Mouse (Mus musculus): ENCODE measurements around the gene Kremen1.

The Kremen1 gene

DNA sequence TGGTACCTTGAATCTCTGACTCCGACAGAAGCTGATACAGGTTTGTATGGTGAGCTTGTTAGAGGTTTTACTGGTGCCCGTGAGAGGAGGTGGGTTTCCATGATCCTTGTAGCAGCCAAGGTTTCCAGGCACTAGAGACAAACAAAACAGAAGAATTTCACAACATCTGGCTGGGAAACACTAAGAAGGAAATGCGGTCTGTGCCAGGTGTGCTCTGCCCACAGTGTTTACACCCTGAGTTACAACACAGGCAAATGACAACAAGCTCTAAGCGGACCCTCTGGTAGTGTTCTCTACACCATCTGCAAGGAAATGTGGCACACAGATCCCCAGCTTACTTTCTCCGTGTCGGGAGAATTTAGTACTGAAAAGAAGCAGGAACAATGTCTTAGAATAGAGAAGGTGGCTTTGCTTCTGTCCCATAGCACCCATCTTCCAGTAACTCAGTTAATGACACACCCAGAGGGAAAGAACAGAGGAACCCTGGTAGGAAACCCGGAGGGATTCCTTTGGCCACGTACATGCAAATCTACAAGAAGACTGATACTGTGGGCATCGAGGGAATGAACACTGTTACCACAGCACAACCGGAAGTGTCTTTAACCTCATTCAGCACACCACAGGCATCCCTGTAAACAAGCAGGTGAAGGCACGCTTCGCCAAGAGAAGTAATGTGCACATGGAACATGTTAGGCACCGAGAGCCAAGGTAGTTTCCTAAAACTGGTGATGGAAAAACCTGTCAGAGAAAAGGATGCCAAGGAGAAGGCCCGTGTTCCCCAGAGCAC is 45.8 kb downstream of the Kremen1 start:
- no peak for DNase-seq (ENCODE audit: low spot score)

DNA sequence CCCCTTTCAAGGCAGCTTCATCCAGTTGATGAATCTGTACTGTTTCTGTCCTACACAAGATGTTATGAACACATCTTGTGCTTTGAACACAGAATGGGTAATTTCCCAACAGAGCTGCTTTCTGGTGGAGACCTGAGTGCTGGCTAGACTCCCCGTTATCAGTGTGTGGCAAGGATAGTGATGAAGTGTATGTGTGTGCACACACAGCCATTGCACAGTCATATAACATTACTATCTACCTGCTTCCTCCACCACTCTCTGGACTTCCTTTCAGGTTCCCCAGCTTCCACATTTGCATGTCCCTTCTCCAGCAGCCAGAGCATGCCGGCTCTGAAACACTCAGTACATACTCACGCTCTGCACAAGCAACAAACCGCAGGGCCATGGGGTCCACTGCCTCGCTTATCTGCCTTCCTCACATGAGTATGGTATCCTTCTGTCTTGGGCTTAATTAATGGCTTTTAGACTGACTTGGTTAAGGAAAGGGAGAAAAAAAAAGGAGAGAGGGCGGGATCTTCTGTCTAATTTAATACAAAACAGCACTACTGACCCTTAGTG is 46.8 kb downstream of the Kremen1 start:
- no peak for DNase-seq (ENCODE audit: low spot score)

DNA sequence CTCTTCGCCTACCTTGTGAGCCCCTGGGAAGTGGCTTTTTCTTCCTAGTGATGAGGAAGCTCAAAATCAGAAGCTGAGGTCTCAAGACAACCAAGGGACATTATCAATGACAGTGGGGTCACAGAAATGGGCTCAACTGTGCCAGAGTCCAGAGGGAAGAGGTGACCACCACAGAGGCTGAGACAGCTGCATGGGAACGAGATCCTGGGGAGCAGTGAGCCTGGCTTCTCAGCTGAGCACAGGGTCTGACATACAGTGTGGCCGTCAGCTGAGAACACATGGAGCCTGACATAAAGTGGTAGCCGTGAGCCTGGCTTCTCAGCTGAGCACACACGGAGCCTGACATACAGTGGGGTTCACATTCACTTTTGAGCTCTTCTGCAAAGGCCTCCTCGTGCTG is 58.3 kb downstream of the Kremen1 start:
- no peak for DNase-seq (ENCODE audit: low spot score)

DNA sequence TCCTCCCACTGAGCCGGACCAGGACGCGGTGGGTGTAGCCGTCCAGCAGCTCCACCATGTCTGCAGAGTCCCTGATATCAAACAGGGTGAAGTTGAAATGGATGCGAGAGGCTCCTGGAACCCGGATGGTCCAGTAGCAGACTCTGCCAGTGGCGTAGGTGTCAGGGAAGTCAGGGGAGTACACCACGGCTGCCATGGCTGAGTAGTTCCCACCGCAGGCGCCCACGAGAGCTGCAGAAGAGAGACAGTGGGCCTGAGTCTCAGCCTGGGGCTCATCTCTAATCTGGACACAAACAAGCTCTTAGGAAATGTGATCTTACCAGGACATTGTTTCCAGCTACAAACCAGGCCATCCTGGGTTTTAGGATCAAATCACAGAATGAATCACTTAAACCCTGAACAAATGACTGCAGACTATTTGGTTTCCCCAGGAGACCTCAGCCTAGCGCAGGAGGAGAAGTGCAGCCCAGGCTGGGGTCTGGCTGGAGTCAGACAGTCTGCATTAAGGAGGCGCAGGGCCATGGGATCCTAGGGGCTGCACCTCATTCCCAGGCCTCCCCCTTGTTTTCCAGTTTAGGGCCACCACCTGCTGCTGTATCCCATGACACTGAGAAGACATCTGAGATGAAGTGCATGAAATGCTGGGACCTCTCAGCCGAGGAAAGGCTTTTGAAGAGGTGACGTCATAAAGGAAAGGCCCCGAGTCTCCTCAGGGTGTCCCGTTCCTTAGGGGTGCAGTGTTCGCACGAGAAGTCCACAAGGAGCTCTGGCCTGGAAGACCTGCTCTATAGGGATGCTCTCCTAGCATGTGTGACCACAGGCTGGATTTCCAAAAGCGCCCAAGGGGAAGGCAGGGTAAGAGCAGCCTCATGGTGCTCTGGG is 59.3 kb downstream of the Kremen1 start:
- DNase-seq (ENCODE audit: low spot score) = no peak

DNA sequence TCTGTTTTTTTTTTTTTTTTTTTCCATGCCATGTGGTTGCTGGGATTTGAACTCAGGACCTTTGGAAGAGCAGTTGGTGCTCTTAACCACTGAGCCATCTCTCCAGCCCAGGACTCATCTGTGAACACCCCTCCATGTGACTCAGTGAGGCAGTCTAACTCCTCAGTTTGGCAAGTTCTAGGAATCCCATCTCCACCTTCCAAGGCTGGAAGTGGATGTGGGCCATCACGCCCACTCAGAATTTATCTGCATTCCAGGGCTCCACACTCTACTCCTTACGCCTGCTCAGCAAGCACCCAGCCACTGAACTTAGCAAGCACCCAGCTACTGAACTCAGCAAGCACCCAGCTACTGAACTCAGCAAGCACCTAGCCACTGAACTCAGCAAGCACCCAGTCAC is 61.5 kb downstream of the Kremen1 start:
- DNase-seq (ENCODE audit: low spot score) = no peak

DNA sequence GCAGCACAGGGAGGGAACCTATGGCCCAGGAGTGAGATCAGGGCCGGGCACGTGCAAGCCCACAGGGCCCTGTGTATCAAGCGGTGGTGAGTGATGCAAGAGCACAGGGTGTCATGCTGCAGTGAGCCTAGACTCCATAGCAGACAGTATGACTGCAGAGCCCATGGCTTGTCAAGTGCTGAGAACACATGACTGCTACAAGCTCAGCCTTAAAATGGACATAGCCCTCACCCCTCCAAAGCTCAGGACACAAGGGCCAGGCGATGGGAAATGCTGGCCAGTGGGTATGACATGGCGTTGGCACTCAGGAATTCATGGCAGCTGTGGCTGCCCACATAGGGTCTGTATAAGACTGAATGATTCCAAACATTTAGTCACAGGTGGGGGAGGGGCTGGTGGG is 64.3 kb downstream of the Kremen1 start:
- no peak for DNase-seq (ENCODE audit: low spot score)

DNA sequence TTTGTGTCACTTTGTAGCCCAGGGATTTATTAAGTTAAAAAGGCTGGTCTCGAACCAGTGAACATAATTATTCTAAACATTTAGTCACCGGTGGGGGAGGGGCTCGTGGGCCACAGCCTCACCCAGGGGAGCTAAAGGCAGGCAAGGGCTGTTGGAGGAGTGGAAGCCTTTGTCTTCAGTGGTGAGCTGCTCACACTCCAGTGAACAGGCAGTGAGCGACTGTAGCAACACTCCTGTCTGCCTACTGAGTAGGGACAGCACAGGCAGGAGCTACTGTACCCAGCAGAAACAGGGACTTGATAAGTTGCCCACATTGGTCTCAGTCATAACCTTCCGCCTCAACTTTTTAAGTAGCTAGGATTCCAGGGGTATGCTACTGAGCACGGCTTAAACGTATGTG is 64.8 kb downstream of the Kremen1 start:
- DNase-seq (ENCODE audit: low spot score) = no peak

DNA sequence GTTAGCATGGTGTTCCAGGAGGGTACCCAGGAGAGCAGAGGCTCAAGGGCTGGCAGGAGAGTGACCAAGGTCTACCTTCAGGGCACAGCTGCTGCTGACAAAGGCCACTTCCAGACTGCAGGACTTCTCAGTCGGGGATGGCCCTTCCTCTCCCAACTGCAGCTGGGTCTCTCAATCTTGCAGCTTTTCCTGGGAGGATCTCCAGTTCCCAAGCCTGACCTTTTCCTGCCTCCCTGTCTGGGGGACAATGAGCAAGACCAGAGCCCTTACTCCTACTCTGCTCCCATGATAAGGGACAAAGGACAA is 67.8 kb downstream of the Kremen1 start:
- no peak for DNase-seq (ENCODE audit: low spot score)

DNA sequence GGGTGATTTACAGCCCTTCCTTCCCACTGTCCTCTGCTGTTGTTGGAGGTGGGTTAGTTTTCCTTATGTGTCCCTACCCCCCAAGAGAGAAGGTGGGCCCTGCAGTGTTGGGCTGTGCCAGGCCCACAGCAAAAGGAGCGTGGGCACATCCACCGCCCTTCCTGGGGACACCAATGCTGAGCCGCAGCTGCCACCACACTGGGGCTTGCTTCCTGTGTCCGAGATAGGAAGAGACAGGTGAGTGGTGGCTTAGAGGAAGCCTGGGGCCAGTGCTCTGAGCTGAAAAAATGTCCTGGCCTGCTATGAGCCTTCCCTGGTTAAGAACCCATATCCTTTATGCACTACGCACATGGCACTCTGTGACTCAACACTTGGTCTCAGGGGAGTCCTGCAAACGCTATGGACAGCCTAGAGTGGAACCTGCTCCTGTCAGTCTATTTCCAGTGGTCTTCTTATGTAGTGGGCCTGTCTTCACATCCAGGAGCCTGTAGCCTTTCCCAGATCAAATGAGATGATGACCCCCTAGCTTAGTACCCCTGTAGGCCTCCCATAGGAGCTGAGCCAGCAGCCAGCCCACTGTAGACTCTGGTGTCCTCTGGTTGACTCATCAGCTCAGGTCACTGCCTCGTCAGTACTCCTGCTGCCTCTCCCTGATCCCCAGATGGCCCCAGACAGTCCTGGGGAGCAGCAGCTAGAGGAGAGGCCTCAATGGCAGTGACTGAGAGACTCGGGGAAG is 68.3 kb downstream of the Kremen1 start:
- DNase-seq (ENCODE audit: low spot score) = no peak

DNA sequence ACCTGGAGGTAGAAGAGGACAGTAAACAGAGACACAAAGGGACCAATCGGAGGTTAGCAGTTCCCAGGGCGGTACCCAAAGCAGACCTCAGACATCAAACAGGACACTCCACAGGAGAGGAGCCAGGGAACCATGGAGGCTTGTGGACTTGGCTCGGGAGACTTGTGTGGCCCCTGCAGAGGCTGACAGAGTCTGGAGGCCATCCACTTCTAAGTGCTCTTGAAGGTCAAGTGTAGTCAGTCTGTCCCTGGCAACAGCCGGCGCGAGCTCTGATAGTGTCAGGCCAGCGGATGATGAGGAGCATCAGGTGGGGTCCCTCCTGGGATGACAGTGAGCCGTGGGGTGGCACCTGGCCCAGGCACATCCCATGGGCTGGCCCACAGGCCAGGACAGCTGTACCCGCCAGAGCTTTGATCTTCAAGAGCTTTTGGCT is 69.3 kb downstream of the Kremen1 start:
- no peak for DNase-seq (ENCODE audit: low spot score)

DNA sequence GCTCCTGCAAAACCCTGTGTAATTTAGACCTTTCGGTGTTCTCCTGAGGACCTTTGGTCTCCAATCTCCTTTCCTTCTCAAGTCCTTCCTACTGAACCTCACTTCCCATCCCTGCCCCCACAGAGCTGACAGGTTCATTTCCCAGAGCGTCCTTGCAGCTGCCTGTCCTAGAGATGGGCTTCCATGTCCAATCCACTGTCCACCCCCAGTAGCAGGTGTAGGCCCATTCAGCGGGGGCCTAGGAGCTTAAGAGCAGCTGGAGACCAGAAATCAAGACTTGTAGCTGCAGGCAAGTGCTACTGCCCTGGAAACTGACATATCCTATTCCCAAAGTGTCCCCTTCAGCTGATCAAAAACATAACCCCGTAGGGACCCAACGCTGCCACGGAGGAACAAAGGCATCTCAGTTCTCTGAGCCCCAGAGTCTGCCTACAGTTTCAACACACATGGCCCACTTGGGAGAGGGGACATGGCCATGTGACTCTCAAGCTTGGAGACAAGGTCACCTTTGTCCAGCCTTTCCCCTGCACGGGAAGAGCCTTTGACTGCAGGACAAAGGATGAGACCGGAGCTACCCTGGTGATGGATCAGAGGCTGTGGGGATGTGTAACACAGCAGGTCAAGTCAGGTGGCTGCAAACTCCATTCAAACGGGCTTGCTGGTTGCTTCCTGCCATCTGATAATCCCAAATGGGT is 72.0 kb downstream of the Kremen1 start:
- no peak for DNase-seq (ENCODE audit: low spot score)

DNA sequence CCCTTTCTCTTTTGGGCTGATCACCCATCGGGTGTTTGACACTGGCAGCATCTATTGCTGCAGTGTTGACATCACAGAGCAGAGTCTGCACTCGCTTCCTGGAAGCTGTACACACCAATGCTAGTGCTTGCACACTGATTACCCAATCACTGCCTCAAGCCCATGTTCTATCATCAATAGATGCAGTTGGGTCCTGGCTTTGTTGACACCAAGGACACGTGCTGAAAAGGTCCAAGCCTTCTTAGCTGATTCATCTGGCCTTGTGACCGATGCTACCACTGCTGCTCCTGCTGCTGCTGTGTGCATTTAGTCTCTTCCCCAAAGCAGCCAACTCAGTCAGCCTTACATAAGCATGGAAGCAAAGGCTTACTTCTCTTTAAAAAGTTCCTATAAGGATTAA is 73.2 kb downstream of the Kremen1 start:
- DNase-seq (ENCODE audit: low spot score) = no peak

DNA sequence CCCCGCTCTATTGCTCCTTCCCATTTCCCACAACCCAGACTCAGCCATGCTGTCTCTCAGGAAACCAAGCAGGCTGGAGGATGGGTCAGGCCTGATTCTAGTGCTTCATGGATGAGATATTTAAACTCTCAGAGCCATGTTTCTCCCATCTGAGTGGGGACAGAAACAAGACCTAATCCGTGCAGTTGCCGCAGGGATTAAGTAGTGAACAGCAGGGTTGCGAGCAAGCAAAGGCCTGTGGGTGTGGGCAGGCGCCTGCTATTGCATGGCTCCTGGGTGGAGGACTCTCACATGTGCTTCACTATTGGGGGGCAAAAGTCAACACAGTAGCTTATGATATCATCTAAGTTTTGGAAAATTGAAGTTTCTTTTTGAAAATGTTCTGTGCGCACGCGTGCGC is 76.5 kb downstream of the Kremen1 start:
- no peak for DNase-seq (ENCODE audit: low spot score)

DNA sequence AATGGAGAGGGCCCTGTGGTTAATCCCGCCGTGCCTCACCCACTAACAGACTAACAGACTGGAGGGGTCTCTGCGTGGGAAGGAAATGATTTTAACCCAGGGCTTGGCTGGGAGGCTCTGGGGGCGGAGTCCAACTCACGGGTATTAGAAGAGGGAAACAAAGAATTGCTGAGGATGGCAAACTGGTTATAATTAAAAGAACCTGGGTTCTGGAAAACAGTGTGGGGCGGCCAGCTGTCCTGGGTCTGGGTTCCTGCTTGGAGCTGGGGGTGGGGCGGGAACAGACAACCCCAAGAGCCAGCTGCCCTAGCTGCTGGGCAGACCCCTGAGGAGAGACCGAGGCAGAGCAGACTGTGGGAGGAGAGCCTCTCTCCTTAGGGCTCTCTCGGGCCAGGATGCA is 77.1 kb downstream of the Kremen1 start:
- no peak for DNase-seq (ENCODE audit: low spot score)

DNA sequence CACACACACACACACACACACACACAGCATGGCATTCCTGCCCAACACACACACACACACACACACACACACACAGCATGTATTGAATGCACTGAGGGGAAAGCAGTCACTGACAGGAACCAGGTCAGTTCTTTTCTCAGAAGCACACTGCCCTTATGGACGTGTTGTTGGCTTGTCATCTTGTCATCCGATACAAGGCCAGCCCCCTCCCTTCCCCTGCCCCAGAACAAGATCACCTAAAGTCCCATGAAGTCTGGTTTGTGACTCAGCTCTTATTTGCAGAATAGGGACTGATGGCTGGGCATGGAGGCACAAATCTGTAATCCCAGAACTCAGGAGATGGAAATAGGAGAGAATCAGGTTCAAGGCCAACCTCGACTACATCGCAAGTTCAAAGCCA is 78.5 kb downstream of the Kremen1 start:
- DNase-seq (ENCODE audit: low spot score) = no peak

DNA sequence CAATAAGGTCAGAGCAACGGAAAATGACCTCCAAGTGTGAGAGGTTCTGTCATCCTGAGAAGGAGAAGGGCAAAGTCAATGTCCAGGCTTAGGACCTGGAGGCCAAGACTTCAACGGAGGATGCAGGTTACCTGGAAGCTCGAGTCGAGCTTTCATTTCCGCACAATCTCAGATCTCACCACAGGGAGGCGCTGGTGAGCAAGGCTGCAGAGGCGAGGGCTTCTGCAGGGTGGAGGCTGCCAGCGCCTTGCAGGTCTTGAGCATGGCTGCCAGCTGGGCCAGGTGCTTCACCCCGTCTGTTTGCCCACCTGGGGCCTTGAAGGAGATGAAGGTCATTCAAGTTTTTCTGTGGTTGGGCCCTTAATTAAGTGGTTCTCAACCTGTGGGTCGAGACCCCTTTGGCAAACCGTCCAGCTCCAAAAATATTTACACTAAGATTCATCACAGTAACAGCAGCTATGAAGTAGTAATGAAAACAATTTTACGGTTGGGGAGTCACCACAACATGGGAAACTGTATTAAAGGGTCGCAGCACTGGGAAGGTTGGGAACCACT is 79.4 kb downstream of the Kremen1 start:
- DNase-seq (ENCODE audit: low spot score) = peak; percentile 24

DNA sequence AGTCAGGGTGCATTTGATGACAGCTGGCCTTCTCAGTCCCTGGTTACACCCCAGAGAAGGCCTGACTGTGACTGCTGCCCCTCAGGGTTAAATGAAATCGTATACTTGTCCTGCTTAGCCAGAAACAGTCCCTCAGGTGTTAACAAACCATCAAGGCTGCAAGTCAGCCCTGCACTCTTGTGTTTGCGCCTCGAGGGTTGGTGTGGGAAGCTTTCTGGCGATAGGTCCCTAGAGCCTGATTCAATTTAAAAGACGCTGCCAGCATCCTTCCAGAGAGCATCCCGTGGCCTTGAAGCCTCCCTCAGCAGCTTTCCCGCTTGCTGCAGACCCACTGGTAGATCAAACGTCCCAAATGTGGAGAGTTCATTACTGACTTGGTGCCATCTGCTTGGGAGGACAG is 82.0 kb downstream of the Kremen1 start:
- no peak for DNase-seq (ENCODE audit: low spot score)

DNA sequence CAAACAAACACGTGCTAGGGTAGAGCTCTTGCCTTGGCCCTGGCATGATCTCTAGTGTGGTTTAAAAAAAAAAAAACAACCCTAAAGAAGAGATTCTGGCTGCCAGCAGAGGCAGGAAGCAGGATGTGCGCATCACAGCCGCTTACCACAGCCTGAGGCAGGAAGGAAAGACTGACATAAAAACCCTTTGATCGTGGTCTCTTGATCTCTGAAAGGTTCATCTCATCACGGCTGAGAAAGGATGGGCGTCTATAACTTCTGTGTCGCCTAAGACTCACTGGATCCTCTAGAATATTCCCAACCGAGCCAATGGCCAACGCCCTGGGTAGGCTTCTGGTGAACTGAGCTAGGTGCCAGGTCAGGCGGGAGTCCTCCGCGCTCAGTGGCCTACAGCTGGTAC is 84.2 kb downstream of the Kremen1 start:
- no peak for DNase-seq (ENCODE audit: low spot score)

DNA sequence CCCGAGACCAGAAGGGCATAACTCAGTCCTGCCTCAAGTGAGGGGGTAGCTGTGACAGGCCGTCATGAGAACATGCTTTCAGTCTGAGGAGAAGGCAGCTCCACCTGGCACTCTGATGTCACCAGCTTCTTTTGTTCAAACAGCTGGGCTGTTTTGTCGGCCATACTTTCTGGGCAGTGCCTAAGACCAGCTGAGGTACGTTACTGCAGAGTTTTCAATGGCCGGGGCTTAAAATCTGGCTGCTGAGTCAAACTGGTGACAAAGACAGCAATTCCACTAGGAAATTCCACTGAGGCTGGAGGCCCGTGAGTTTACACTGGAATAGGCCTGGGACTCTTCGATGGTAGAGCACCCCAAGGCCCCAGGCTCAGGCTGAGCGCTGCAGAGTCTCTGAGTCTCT is 84.7 kb downstream of the Kremen1 start:
- DNase-seq (ENCODE audit: low spot score) = no peak

DNA sequence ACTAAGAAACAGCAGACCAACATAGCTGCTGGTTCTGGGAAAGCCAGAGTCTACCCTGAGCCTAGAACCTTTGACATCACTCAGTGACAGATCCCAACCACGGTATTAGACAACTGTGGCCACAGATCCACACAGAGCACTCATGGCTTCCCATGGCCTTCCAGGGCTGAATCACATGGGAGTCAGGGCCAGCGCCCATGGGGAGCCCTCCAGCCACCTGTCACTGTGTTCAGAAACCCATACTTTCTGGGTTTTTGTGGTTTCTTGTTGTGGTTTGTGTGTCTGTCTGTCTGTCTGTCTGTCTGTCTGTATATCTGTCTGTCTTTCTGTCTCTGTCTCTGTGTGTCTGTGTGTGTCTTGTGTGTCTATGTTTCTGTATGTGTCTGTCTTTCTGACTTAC is 85.5 kb downstream of the Kremen1 start:
- DNase-seq (ENCODE audit: low spot score) = no peak

DNA sequence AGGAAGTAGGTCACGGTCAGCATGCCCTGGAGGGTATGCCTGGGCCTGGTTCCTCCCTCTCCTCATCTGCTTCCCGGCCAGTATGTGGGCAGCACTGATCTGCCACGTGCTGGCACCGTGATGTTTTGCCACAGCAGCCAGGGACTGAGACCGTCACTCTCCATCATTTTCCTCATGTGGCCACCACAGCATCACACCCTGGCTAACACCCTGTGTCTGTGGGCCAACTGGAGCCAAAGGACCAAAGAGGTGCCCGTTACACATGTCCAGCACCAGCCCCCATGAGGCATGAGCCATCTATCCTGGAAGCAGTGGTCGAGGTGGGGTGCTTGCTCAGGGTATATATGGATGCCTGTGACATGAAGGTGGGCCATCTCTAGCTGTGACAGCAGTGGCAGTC is 86.2 kb downstream of the Kremen1 start:
- DNase-seq (ENCODE audit: low spot score) = no peak

DNA sequence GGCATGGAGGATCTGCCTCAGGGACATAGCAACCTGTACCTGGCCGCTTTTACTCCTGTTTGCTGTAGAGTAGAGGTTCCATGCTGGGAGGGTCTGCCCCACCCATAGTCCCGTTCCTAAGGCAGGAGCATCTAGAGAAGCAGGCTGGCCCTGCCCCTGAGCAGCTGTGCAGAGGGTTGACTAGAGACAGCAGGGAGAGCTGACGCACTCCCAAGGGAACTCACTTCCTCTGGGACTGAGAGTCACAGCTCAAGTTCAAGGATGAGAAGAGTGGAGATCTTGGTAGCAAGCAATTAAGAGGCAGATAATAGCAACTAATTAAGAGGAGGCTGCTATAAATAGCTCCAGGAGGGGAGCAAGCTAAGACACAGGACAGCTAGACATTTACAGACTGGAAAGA is 88.5 kb downstream of the Kremen1 start:
- DNase-seq (ENCODE audit: low spot score) = no peak
